Mouse (Mus musculus) lung, adult 18-20 months (tissue): Measurements from ENCODE around the gene Tie1.
"Not testable (repeated sequence)": the region's sequence is repeated elsewhere in the genome, so short reads cannot be mapped to it uniquely, and the experiment has no call there.

ENCODE experiments used
- DNase-seq, 2 experiments: peaks; one replicate each; pipeline ENCODE4 v3.0.0; 2022; ENCODE audit warnings: mixed read lengths in 2 of 2

Gene Tie1

DNA sequence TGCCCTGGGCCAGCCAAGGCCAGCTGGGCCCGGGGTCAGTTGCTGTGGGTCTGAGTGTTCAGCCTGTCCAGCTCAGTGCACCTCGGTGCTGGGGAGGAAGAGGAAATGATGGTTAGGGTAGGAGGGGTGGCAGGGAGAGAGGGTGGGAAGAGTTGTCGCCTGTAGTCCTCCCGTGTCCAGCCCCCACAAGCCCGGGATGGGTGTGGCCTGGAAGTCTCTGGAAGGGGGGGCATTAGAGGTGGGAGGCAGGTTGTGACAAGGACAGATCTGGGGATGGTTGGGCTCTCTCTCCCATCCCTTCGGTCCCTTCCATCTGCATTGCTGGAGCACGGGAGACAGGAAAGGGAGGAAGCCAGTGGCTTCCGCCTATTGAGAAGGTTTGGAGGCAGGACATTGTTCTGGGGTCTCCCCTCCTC lies at the start of gene Tie1:
Gene Tie1, minus strand, starts transcription at position 345 of the 416 bp plus-strand sequence.
- peak; percentile 86 to 90 for DNase-seq

DNA sequence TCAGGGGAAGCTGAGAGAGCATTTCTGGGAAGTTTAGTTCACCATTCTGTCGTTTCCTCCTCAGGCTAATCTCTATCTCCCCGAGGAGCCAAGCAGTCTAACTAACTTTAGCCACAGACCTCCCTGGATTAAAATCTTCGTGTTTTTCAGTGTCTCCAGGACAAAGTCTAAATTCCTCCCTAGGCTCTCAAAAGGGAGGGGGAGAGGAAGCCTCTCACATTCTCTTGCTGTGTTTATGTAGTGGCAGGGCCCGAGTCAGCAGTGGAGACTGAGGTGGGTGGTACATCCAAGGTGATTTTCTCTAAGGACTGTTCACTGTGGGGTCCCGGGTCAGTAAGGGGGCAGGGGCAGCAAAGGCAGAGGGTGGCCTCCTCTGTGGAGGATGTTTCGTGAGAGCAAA lies 47.9 kb upstream of the Tie1 start:
- no peak for DNase-seq

DNA sequence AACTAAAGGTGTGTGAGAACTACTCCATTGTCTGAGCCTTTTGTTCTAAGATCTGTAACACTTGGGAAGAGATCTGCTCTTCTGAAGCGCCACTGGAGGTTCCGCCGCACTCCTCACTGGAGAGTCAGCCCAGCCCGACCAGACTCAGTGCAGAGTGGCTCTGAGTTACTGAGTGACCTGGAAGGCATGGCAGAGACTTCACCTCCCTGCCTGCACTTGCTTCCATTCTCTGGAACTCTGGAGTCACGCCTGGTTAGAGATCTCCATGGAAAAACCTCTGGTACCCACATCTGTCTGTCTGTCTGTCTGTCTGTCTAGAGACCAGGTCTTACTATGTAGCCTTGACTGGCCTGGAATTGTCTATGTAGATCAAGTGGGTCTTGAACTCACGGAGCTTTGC lies 45.7 kb upstream of the Tie1 start:
- no peak for DNase-seq

DNA sequence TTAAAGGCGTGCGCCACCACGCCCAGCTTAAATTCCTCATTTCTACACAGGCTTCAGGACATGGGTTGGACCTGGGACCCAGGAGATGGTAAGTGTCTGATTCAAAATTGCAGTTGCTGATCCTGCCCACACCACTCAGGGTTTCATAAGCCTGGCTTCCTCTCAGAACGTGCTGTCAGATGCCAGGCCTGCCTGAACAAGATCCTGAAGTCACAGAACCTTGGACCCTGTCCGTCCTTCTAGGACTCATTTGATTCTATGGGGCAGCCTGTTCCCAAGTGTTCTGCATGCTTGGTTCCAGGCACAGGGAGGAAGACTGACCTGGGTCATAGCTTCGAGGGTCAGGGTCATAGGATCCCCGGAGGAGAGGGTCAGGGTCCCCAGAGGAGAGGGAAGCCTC lies 43.7 kb upstream of the Tie1 start:
- no peak for DNase-seq

DNA sequence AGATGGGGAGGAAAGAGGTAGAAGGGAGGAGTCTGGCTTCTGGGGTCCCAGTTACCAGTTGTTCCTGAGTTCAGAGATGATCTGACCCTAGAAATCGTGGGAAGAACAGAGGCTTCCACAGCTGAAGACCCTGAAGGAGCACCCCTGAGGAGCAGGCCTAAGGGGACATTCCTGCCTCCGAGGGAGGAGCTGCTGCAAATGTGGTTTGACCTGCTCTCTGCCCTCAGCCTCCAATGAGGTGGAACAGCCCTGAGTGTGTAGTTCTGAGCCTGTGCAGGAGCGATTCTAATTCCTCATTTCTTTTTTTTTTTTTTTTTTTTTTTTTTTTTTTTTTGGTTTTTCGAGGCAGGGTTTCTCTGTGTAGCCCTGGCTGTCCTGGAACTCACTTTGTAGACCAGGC lies 43.3 kb upstream of the Tie1 start:
- DNase-seq: no peak

DNA sequence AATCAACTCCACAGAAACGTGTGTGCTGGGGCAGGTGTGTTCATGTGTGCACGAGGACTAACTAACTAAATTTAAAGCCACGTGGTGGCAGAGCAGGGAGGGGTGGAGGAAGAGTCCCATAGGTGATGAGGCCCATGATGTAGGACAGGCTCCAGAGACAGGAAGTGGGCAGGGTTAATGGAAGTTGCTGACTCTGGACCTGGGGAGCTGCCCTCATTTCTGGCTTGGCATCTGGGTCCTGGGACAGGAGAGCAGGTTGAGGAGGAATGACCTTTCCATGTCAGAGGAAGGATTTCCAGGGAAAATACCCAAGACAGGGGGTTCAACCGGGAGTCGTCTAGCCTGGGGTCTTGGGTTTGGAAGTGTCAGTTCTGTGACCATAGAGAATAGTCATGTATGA lies 42.8 kb upstream of the Tie1 start:
- no peak for DNase-seq

DNA sequence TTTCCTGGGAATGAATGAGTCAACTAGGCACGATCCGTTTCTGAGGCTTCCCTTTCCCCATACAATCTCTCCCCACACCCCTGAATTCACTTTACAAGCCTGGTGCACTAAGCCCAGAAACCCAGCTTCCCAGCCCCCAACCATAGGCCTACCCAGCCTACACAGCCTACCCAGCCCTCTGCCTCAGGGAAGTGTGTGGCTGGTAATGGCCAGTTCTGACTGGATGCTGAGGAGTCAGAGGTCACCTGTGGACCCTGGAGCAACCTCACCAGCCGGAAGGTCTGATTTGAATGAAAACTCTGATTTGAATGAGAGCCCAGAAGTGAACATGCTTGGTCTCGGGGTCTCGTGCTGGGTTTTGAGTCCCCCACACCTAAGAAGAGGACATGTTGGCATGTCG lies 37.9 kb upstream of the Tie1 start:
- DNase-seq: no peak

DNA sequence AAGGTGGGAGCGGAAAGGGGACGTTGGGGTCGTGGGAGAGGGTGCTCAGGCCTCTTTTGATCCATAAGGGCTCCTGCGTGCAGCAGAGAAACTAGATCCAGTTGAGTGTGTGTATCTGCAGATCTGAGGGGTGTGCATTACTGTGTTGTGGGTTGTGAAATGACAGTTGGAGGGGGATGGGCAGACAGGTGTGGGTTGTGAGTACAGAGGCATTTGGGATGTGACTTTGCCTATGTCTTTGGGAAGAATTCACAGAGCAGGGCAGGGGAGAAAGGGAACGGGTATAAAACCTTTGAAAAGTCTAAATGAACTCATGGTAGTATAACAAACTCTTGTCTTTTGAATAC lies 37.4 kb upstream of the Tie1 start:
- DNase-seq: no peak

DNA sequence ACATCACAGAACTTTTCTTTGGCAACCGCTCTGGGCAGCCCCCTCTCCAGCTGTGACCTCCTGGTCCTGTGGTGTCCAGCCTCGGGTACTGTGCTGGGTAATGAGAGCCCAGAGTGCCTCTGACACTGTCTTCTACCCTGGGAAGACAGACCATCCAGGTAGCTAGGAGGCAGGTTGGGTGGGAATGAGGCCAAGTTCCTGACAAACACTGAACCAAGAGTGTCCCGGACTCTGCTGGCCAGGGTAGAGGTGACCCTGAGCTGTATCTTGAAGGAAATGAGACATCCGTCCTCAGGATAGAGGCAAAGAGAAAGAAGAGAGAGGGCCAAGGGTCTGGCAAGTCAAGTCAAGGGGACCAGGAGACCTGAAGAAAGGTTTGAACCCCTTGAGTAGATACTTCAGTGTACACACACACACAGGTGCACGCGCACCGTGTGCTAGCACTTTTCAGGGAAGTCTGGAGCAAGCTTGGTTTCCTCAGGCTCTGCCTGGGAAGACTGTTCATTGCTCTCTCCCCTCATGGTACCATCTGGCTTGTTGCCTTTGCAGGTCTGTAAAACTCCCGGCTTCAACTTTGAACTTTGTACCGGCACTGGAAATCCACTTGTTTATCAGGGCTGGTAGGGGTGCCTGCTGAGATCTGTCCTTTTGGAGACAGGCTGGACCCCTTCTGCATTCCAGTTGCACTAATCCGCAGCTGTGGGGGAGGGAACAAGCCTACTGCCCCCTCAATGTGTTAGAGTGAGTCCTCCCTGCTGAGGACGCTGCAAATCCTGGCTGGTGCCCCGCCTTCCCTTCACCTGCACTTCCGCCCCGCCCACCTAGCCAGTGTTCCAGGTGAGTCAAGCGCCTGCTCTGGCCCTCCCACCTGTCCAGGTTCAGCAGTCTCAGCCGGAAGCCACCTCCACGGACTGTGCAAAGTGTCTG lies 36.8 kb upstream of the Tie1 start, which contains the start of gene 2610528J11Rik:
Gene 2610528J11Rik, plus strand, starts transcription at position 592 of the 927 bp plus-strand sequence.
- DNase-seq: peak; percentile 87 to 91

DNA sequence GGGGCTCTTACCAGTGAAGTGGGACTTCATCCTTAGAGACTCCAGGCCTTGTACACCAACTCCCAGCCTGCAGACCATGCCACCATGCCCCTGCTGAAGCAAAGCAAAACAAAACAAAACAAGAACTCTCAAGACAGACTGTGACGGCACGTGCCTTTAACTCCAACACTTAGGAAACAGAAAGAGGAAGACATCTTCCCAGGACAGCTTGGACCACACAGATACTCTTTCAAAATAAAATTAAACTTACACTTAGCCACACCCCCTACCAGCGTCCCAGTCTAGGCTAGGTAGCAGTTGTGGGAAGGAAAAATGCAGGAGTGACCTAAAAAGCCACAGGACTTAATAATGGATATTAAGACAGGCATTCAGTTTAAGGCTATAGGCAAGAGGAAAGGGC lies 35.9 kb upstream of the Tie1 start:
- DNase-seq: no peak

DNA sequence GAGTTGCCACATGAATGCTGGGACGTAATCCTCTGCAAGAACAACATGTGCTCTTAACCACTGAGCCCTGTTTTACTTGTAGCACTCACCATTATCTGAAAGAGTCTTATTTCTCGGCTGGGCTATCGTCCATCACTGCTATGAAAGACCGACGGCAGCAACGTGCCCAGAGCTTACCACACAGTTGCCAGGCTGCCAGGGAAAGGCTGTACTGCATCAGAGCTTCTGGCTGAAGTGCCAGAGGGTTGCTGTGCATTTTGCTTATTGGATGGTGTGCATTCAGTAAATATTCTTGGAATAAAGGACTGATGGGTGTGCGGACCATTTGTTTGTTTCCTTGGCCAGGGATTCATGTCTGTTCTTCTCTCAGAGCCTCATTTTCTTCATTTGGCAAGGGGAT lies 34.1 kb upstream of the Tie1 start:
- DNase-seq: no peak

DNA sequence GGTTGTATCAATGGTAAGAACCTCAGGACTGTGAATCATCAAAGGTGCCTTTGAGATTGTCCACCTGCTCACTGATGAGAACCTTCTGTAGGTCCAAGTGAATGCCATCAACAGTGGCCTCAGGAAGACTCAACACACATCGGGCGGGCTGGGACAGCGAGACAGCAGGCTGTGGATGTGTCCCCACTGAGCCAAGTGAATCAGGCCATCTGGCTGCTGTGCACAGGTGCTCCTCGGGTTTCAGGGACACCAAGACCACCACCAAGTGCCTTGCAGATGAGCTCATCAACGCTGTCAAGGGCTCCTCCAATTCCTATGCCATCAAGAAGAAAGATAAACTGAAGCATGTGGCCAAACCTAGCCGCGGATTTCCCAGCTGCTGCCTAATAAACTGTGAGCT lies 32.4 kb upstream of the Tie1 start:
- DNase-seq: no peak

DNA sequence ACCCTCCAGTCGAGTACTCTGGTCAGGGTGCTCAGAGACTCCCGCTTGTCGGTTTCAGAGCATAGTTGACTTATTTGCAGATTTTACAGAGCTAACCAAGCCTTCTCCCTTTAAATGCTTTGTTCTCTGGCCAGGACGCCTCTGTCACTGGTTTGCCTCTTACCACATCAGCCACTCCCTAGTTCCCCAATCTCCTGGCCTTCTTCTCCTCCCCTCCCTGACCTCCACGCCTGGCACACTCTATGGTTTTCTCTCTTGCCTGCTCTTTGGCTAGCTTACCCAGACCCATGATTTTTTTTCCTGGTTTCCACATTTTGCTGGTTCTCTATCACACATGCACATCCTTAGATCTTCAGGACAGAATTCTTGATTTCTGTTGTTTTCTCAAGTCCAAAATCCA lies 28.3 kb upstream of the Tie1 start:
- peak; percentile 35 to 62 for DNase-seq

DNA sequence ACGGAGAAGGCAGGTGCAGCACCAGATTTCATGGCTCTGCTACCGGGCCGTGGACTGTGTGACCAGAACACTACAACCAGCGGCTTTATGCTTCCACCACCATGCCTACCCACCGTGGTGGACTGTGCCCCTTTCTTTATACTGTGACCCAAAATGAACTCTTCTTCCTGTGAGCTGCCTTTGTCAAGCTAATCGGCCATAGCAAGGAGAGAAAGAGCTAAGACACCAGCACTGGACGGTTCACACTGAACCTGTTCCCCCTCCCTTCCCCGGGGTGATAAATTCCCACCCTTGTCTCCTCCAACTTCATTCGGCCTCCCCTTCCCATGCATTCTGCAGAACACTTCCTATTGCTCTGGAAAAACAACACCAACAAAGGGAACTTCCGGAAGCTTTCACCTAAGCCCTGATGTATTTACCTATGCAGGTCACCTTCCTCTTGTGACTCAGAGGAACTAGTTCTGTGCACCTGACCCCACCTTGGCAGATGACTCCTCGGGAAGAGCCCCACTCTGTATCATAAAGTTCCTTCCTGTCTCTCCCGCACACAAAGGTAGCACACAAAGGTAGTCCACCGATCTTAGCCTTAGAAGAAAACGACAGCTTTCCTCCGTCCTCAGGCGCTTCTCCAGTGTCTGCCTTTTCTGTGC lies 27.8 kb upstream of the Tie1 start:
- DNase-seq: peak in 1 of 2 experiments; percentile 19

DNA sequence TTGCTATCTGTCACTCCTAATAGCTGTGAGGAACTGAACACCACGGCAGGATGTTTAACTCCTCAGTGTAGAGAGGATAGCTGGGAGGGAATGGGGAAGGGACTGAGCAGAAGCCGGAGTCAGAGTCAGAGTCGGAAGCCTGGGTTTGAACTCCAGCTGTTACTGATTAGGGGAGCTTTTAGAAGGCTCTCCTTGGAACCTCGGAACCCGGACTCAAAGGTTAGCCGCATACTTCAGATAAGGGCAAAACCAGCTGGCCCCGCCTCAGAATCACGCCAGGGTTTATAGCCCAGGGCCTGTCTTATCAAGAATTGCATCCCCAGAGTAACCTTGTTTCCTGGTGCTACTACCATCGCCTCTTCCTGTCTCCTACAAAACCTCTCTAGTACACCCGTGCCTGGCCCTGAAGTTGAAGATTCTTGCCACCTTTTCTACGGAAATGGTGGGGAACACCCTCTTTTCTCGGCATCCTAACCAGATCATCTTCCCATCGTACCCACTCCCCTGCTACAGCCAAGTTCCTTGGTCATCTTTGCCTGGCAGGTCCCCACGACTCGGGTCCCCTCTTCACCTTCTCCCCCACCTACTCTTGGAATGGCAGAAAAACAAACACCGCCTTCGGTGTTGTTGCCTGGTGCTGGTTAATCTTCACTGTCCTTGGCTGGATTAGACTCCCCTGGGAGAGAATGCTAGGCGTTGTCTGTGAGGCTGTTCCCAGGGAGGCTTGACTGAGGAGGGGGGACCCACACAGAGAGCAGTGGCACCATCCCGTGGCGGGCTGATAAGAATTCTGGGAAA lies 27.0 kb upstream of the Tie1 start:
- peak; percentile 44 to 68 for DNase-seq

DNA sequence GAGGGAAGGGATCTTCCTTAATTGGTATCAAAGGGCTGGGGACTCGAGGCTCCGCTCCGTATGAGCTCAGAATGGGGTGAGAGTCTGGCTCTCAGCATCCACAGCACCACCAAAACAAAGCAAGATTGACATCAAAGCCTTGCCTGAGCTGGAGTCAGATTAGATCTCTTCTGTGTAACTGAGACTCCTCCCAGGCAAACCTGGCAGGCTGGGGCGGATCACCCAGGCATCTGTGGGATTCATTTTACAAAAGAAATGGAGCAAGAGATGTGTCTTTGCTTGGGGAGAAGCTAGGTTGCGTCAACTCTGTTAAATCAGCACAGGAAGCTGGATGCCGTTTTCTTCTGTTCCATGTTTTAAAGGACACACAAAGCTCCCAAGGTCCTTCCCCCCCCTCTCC lies 19.2 kb upstream of the Tie1 start:
- peak; percentile 18 to 32 for DNase-seq

DNA sequence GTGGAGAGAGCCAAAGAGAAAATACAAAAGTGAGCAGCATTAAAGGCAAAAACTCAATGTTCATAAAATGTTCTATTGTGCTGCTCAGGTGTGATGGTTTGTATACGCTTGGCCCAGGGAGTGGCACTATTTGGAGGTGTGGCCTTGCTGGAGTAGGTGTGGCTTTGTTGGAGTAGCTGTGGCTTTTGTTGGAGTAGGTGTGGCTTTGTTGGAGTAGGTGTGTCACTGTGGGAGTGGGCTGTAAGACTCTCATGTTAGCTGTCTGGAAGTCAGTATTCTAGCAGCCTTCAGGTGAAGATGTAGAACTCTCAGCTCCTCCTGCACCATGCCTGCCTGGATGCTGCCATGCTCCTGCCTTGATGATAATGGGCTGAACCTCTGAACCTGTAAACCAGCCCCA lies 17.3 kb upstream of the Tie1 start:
- DNase-seq: not testable (repeated sequence)

DNA sequence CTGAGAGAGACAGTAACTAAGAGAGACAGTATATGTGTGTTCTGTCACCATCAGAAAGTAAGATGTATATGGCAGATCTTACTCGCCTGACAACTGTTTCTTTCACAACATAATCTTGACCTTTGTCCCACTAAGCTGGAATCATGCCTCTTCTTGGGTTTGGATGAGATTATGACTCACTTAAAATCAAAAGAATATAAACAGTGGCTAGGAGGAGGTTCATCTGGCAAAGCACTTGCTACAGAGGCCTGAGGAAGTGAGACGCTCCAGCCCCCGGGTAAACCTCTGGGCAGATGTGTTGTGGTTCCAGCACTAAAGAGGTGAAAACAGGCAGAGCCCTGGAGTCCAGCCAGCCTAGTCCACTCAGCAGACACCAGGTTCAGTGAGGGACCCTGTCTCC lies 15.7 kb upstream of the Tie1 start:
- peak; percentile 27 to 65 for DNase-seq

DNA sequence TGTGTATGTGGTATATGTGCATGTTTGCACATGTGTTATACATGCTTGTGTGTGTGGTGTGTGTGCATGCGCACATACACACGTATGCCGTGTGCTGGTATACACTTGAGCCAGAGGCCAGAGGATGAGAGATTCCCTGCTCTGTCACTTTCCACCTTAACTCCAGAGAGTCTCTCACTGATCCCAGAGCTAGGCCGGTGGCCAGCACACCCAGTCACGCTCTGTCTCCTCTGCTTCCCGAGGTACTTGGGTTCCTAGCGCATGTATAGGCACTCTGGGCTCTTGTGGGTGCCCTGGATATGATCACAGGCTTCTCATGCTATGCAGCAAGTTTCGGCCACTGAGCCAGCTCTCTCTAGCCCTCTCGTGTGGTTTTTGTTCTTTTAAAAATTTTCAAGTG lies 10.9 kb upstream of the Tie1 start:
- peak; percentile 16 to 33 for DNase-seq

DNA sequence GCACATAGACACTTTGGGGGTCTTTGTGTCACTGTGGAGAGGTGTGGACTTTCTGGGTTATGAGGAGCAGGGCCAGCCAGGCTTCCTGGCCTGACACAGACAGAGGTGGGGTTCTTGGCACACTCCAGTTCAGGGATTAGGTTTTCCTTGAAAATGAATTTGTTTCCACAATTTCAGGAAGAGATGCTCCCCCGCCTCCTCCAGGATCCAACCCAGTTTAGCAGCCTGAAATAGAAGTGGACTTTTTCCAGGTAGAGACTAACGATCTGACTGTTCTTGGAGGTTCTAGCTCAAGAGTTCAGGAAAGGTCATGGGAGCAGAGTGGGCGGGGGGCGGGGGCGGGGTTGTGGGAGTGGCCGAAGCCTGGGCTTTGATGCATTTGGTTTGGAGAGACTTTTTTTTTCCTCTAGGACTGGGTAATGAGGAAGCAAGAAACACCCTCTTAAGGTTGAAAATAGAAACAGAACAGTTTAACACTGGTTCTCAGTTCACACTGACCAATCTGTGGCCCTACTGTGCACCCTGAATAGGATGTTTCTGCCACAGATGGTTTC lies 10.4 kb upstream of the Tie1 start:
- peak; percentile 18 to 24 for DNase-seq

DNA sequence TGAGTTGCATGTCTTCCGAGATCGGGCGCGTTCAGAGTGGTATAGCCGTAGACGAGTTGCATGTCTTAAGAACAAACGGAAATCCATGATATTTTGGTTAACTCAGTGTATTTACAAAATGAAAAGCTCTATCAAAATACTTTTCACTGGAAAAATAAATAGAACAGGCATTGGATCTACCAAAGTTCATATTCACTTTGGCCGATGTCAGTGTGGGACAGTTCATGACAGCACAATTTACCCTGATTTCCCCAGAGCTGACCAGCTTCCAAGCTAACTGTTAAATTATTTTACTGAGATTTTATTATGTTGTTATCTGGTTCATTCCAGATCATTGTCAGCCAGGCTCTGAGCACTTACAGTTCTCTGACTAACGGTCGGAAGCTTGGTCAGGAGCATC lies 600 bp upstream of the Tie1 start:
- DNase-seq: no peak

DNA sequence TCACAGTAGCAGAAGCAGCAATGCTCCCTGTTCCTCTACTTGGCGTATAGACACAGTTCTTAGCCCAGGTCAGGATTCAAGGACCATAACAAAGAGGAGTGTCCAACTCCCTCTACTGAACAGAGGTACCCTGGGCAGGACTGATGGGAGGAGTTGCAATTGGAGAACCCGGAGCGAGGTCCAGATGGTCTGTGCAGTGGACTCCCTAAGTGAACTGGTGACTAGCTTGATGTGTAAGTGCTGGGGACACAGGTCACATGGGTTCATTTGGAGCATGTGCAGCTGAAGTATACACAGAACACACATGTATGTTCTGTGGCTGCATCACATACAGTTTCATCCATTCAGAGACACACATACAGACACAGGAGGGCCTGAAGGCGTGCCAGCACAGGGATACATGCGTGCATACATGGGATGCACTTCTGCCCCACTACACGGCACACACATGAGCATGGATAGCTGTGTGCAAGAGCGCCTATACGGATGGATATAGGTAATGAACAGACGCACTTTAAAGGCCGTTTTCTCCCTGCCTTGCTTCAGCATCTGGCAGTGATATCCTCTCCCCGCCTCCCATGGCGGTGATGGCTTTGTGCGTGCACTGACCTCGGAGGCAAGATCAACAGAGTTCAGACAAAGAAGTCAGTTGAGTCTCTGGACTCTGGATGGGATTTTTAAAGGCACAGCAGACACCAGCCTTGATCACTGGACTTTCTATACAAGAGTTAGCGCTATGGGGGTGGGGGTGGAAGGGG lies 12.9 kb downstream of the Tie1 start:
- no peak for DNase-seq
